Mouse (Mus musculus): ENCODE results near the gene Stk10. TPM values are rescaled to one million over a fixed set of nuclear protein-coding genes. Genes with fewer than 3 reads are reported as not detected.

The Stk10 gene
- polyA plus RNA-seq (2014; fragmentation: Nextera tagmentation; extraction: Ambion mirVana): 2.1 and 2.4 TPM in 2 replicates

DNA sequence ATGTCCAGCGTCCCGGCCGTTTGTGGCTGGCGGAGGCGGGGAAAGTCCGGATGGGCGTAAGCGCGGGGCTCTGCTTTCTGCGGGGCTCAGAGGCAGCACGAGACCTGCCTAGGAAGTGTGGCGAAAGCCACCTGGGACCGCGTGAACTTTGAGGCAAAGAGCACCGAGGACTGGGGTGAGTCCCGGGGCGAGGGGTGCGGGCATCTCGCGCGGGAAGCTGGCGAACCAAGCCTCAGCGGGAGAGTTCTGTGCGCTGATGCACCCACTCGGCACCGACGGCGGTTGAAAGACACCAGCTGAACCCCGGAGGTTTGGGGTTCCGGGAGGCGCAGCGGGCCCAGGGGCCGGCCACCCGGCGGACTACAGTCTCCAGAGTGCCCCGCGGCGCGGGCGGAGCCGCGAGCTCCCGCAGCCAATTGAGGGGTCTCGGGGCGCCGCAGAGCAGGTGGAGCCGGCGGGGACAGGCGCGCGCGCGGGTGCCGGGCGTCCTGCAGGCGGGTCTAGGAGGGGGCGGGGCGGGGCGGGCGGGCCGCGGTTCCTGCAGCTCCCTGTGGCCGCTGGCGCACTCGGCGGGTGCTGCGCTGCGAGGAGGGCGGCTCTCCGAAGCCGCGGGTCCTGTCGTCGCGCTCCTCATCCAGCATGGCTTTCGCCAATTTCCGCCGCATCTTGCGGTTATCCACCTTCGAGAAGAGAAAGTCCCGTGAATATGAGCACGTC is at the start of gene Stk10:
Gene Stk10, plus strand, starts transcription at position 541 of the 717 bp plus-strand sequence.
- H3K9me3 ChIP-seq (ENCODE audit: control insufficient read depth, low read length): no peaks in the 10 kb centered on the region
- under 1% methylated on average over 73 of the region's 82 CpGs for WGBS
- no peaks in the 10 kb centered on the region for H3K27me3 ChIP-seq (ENCODE audit: control insufficient read depth, insufficient read depth, low read length)
- ATAC-seq (ENCODE audit: insufficient read depth, low FRiP score, low TSS enrichment): peak; percentile 85
- no peaks in the 10 kb centered on the region for H3K36me3 ChIP-seq (ENCODE audit: control insufficient read depth, insufficient read depth, low read length)
- H3K4me1 ChIP-seq (ENCODE audit: control insufficient read depth, insufficient read depth, low read length): peaks cover 10% of the 10 kb centered on the region; the same call in 1 of the 2 replicates
- H3K9ac ChIP-seq (ENCODE audit: low read length): peak within 1 kb of the TSS; percentile 64
- H3K27ac ChIP-seq (ENCODE audit: low read depth, low read length): no peak within 1 kb of the TSS
- peak within 1 kb of the TSS; percentile 66 for H3K4me3 ChIP-seq (ENCODE audit: low read depth, low read length)
- H3K4me2 ChIP-seq (ENCODE audit: low read depth): peak within 1 kb of the TSS; percentile 94
- peak; percentile 89 for DNase-seq (ENCODE audit: low spot score)

DNA sequence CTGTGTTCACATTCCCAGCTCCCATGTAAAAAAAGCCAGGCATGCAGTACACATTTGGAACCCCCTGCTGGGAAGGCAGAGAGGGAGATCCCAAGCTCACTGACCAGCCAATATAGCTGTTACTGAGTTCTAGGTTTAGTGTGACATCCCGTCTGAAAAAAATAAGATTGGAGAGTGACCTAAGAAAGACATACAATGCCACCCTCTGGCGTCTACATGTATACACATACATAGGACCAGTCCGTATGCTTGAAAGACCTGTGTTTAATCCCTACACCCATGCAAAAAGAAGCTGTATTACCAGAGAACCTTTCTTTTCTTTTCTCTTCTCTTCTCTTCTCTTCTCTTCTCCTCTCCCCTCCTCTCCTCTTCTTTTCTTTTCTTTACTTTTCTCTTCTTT is 47.8 kb upstream of the Stk10 start:
- no peaks in the 10 kb centered on the region for H3K9me3 ChIP-seq (ENCODE audit: control insufficient read depth, low read length)
- H3K27me3 ChIP-seq (ENCODE audit: control insufficient read depth, insufficient read depth, low read length): no peaks in the 10 kb centered on the region
- DNase-seq (ENCODE audit: low spot score): no peak
- H3K27ac ChIP-seq (ENCODE audit: low read depth, low read length): no peak overlapping the region
- no peaks in the 10 kb centered on the region for H3K36me3 ChIP-seq (ENCODE audit: control insufficient read depth, insufficient read depth, low read length)
- WGBS: 72% methylated on average over 3 of the region's 3 CpGs
- H3K9ac ChIP-seq (ENCODE audit: low read length): no peak overlapping the region
- no peak overlapping the region for H3K4me2 ChIP-seq (ENCODE audit: low read depth)
- H3K4me3 ChIP-seq (ENCODE audit: low read depth, low read length): no peak overlapping the region
- no peak for ATAC-seq (ENCODE audit: insufficient read depth, low FRiP score, low TSS enrichment)
- no peaks in the 10 kb centered on the region for H3K4me1 ChIP-seq (ENCODE audit: control insufficient read depth, insufficient read depth, low read length)

DNA sequence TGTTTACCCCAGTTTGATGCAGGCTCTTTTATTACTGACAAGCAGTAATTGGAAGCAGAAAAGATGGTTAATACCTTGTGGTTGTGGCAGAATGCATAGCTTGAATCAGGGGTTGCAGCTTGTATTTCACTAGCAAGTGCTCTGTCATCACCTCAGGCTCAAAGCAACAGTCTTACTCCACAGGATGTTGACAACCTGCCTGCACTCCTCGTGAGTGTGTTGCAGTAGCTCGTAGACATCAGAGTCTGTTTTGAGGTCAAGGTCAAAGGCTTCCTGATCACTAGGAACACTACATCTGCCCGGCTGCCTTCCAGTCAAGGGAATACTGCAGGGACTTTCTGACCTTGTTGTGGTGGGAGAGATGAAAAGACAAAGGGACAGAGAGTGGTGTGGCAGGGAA is 46.5 kb upstream of the Stk10 start:
- WGBS: 73% methylated on average over 3 of the region's 3 CpGs
- H3K27ac ChIP-seq (ENCODE audit: low read depth, low read length): no peak overlapping the region
- no peaks in the 10 kb centered on the region for H3K4me1 ChIP-seq (ENCODE audit: control insufficient read depth, insufficient read depth, low read length)
- no peak overlapping the region for H3K4me2 ChIP-seq (ENCODE audit: low read depth)
- DNase-seq (ENCODE audit: low spot score) (no peak), ATAC-seq (ENCODE audit: insufficient read depth, low FRiP score, low TSS enrichment) (no peak)
- no peaks in the 10 kb centered on the region for H3K36me3 ChIP-seq (ENCODE audit: control insufficient read depth, insufficient read depth, low read length)
- H3K4me3 ChIP-seq (ENCODE audit: low read depth, low read length): no peak overlapping the region
- no peaks in the 10 kb centered on the region for H3K9me3 ChIP-seq (ENCODE audit: control insufficient read depth, low read length)
- H3K27me3 ChIP-seq (ENCODE audit: control insufficient read depth, insufficient read depth, low read length): no peaks in the 10 kb centered on the region
- H3K9ac ChIP-seq (ENCODE audit: low read length): no peak overlapping the region

DNA sequence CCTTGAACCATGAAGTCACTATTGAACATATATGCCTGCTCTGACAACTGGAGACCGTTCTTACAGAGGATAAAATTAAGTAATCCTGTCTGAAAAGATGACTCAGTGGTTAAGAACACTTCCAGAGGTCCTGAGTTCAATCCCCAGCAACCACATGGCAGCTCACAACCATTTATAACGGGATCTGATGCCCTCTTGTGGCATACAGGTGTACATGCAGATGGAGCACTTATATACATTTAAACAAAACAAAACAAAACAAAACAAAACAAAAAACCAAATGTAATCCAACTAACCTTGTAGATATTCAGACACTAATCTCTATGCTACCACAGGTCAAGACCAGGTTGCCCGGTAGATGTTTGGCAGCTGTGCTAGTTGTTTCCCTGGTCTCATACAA is 45.6 kb upstream of the Stk10 start:
- H3K36me3 ChIP-seq (ENCODE audit: control insufficient read depth, insufficient read depth, low read length): no peaks in the 10 kb centered on the region
- H3K4me2 ChIP-seq (ENCODE audit: low read depth): no peak overlapping the region
- no peak overlapping the region for H3K27ac ChIP-seq (ENCODE audit: low read depth, low read length)
- DNase-seq (ENCODE audit: low spot score) (no peak), ATAC-seq (ENCODE audit: insufficient read depth, low FRiP score, low TSS enrichment) (no peak)
- 90% methylated on average over 3 of the region's 3 CpGs for WGBS
- no peak overlapping the region for H3K4me3 ChIP-seq (ENCODE audit: low read depth, low read length)
- H3K9ac ChIP-seq (ENCODE audit: low read length): no peak overlapping the region
- no peaks in the 10 kb centered on the region for H3K4me1 ChIP-seq (ENCODE audit: control insufficient read depth, insufficient read depth, low read length)
- H3K9me3 ChIP-seq (ENCODE audit: control insufficient read depth, low read length): no peaks in the 10 kb centered on the region
- no peaks in the 10 kb centered on the region for H3K27me3 ChIP-seq (ENCODE audit: control insufficient read depth, insufficient read depth, low read length)

DNA sequence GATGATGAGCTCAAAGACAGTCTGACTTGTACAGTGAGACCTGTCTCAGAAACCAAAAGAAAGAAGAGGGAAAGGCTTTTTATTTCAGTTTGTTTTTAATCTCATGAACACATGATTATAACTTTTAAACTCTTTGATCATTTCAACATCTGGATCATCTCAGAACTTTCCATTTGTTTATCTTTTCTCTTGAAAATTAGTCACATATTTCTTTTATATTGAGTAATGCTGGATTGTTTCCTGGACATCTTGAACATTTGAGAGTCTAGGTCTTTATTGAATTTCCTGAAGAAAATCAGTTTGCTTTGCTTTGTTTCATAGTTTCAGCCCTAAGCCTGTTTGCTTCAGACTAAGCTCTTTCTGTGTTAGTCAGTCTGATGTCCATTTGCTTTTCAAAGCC is 44.8 kb upstream of the Stk10 start:
- H3K36me3 ChIP-seq (ENCODE audit: control insufficient read depth, insufficient read depth, low read length): no peaks in the 10 kb centered on the region
- no peak overlapping the region for H3K4me3 ChIP-seq (ENCODE audit: low read depth, low read length)
- DNase-seq (ENCODE audit: low spot score) (no peak), ATAC-seq (ENCODE audit: insufficient read depth, low FRiP score, low TSS enrichment) (no peak)
- no peaks in the 10 kb centered on the region for H3K27me3 ChIP-seq (ENCODE audit: control insufficient read depth, insufficient read depth, low read length)
- no peak overlapping the region for H3K9ac ChIP-seq (ENCODE audit: low read length)
- H3K4me1 ChIP-seq (ENCODE audit: control insufficient read depth, insufficient read depth, low read length): no peaks in the 10 kb centered on the region
- H3K27ac ChIP-seq (ENCODE audit: low read depth, low read length): no peak overlapping the region
- no peaks in the 10 kb centered on the region for H3K9me3 ChIP-seq (ENCODE audit: control insufficient read depth, low read length)
- no peak overlapping the region for H3K4me2 ChIP-seq (ENCODE audit: low read depth)

DNA sequence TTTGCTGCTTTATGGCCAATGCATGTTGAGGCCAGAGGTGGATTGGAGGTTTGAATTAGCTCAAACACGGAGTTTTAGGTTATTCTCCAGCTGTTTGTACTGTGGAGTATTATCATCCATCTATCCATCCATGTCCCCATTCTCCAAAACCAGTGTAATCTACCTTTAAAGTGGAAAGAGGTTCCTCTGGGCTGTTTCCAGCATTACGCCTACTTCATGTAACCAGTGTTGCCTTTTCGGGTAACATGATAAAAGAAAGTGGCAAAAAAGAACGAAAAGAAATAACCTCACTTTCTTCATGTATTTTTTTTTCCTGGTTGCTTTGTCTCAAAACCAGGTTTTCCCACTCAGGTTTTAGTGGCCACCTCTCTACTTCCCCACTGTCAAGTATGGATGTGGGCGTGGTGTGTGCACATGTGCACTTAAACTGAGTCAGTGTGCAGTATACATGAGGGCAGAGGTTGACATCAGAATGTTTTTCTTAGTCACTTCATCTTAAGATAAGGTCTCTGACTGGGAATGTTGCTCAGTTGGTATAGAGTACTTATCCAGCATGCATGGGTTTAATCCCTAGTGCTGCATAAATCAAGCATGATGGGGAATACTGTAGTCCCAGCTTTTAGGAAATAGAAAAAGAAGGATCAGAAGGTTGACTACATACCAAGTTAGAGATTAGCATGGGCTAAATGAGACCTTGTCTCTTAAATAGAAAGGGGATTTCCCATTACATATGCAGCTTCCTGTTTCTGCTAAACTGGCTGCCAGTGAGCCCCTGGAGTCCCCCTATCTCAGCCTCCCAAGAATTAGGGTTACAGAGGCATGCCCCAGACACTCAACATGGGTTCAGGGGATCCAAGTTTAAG is 44.1 kb upstream of the Stk10 start:
- WGBS: 89% methylated on average over 5 of the region's 5 CpGs
- no peaks in the 10 kb centered on the region for H3K9me3 ChIP-seq (ENCODE audit: control insufficient read depth, low read length)
- no peak overlapping the region for H3K4me2 ChIP-seq (ENCODE audit: low read depth)
- H3K4me1 ChIP-seq (ENCODE audit: control insufficient read depth, insufficient read depth, low read length): no peaks in the 10 kb centered on the region
- H3K36me3 ChIP-seq (ENCODE audit: control insufficient read depth, insufficient read depth, low read length): no peaks in the 10 kb centered on the region
- H3K27ac ChIP-seq (ENCODE audit: low read depth, low read length): no peak overlapping the region
- no peak for ATAC-seq (ENCODE audit: insufficient read depth, low FRiP score, low TSS enrichment)
- DNase-seq (ENCODE audit: low spot score): no peak
- H3K4me3 ChIP-seq (ENCODE audit: low read depth, low read length): no peak overlapping the region
- H3K9ac ChIP-seq (ENCODE audit: low read length): no peak overlapping the region
- no peaks in the 10 kb centered on the region for H3K27me3 ChIP-seq (ENCODE audit: control insufficient read depth, insufficient read depth, low read length)

DNA sequence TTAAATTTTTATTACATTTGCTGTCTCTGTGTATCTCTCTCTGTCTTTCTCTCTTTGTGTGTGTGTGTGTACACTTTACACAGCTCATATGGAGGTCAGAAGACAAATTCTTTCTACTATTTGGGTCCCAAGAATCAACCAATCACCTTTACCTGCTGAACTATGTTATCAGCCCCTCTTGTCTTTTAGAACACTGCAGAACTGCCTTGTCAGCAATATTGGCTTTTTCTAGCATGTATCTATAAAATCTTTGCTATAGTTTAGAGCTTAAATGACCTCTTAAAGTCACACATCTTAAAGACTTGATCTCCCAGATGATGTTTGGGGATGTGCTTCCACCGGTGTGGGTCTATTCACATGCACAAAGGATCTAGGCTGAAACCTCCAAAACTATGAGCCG is 42.0 kb upstream of the Stk10 start:
- no peak overlapping the region for H3K27ac ChIP-seq (ENCODE audit: low read depth, low read length)
- no peak overlapping the region for H3K4me3 ChIP-seq (ENCODE audit: low read depth, low read length)
- H3K9me3 ChIP-seq (ENCODE audit: control insufficient read depth, low read length): no peaks in the 10 kb centered on the region
- WGBS: 96% methylated on average over 2 of the region's 2 CpGs
- DNase-seq (ENCODE audit: low spot score) (no peak), ATAC-seq (ENCODE audit: insufficient read depth, low FRiP score, low TSS enrichment) (no peak)
- H3K36me3 ChIP-seq (ENCODE audit: control insufficient read depth, insufficient read depth, low read length): no peaks in the 10 kb centered on the region
- no peak overlapping the region for H3K9ac ChIP-seq (ENCODE audit: low read length)
- no peaks in the 10 kb centered on the region for H3K4me1 ChIP-seq (ENCODE audit: control insufficient read depth, insufficient read depth, low read length)
- H3K4me2 ChIP-seq (ENCODE audit: low read depth): no peak overlapping the region
- H3K27me3 ChIP-seq (ENCODE audit: control insufficient read depth, insufficient read depth, low read length): no peaks in the 10 kb centered on the region

DNA sequence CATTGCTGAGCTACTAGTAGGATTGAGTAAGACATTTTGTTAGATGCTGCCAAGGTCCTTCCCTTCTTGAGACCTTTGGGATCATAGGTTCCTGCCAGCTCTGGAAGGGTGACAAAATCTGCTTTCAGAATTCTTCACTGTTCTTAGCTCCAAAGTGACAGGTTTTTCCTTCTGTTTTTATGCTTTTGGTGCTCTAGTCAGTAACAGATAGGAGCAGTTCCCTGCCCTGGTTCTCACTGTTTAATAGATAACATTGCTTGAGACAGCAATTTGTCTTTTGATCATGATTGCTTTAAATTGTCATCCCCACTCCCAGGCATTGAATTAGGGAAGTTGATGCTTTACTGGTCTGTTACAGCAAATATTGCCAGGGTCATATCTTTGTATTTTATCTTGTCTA is 39.8 kb upstream of the Stk10 start:
- no peak for ATAC-seq (ENCODE audit: insufficient read depth, low FRiP score, low TSS enrichment)
- H3K27me3 ChIP-seq (ENCODE audit: control insufficient read depth, insufficient read depth, low read length): no peaks in the 10 kb centered on the region
- no peaks in the 10 kb centered on the region for H3K36me3 ChIP-seq (ENCODE audit: control insufficient read depth, insufficient read depth, low read length)
- no peak for DNase-seq (ENCODE audit: low spot score)
- no peak overlapping the region for H3K4me3 ChIP-seq (ENCODE audit: low read depth, low read length)
- no peaks in the 10 kb centered on the region for H3K4me1 ChIP-seq (ENCODE audit: control insufficient read depth, insufficient read depth, low read length)
- H3K4me2 ChIP-seq (ENCODE audit: low read depth): no peak overlapping the region
- no peaks in the 10 kb centered on the region for H3K9me3 ChIP-seq (ENCODE audit: control insufficient read depth, low read length)
- no peak overlapping the region for H3K27ac ChIP-seq (ENCODE audit: low read depth, low read length)
- no peak overlapping the region for H3K9ac ChIP-seq (ENCODE audit: low read length)

DNA sequence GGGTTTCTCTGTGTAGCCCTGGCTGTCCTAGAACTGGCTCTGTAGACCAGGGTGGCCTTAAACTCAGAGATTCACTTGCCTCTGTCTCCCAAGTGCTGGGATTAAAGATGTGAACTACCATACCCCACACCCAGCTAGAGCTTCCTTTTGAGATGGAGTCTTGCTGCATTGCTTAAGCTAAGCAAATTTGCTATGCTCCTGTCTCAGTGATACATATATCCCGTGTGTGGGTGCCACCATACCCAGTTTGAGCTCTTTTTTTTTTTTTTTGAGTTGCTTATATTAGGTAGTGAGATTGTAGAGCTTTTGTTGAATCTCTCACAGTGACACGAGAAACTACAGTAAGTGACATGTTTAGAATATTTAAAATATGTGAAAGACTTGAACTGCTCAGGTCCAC is 37.8 kb upstream of the Stk10 start:
- no peak overlapping the region for H3K4me3 ChIP-seq (ENCODE audit: low read depth, low read length)
- ATAC-seq (ENCODE audit: insufficient read depth, low FRiP score, low TSS enrichment) (no peak), DNase-seq (ENCODE audit: low spot score) (no peak)
- 92% methylated on average over 2 of the region's 2 CpGs for WGBS
- no peak overlapping the region for H3K4me2 ChIP-seq (ENCODE audit: low read depth)
- H3K4me1 ChIP-seq (ENCODE audit: control insufficient read depth, insufficient read depth, low read length): no peaks in the 10 kb centered on the region
- H3K27ac ChIP-seq (ENCODE audit: low read depth, low read length): no peak overlapping the region
- no peaks in the 10 kb centered on the region for H3K36me3 ChIP-seq (ENCODE audit: control insufficient read depth, insufficient read depth, low read length)
- no peak overlapping the region for H3K9ac ChIP-seq (ENCODE audit: low read length)
- no peaks in the 10 kb centered on the region for H3K27me3 ChIP-seq (ENCODE audit: control insufficient read depth, insufficient read depth, low read length)
- no peaks in the 10 kb centered on the region for H3K9me3 ChIP-seq (ENCODE audit: control insufficient read depth, low read length)

All from neural tube, embryonic 11.5 days (tissue).